Mouse (Mus musculus): Measurements from ENCODE around the gene Rai1.
A peak's percentile ranks its signal among the peaks of the same experiment; 100 is the strongest.

The Rai1 gene

GRCm38 (mm10) chr11:60094909-60095810 lies 9.7 kb upstream of the Rai1 start:
- no peak for DNase-seq

GRCm38 (mm10) chr11:60099555-60100186 lies 5.1 kb upstream of the Rai1 start:
- no peak for DNase-seq

GRCm38 (mm10) chr11:60100827-60101555 lies 3.8 kb upstream of the Rai1 start:
- DNase-seq = no peak

GRCm38 (mm10) chr11:60101986-60102385 lies 2.8 kb upstream of the Rai1 start:
- no peak for DNase-seq

GRCm38 (mm10) chr11:60102664-60103063 lies 2.1 kb upstream of the Rai1 start:
- DNase-seq = no peak

- DNase-seq = no peak
Measured at GRCm38 (mm10) chr11:60103567-60103966, 1.2 kb upstream of the Rai1 start.

GRCm38 (mm10) chr11:60105593-60106542 lies 1.1 kb downstream of the Rai1 start:
- peak; percentile 52 for DNase-seq

GRCm38 (mm10) chr11:60106543-60107110 lies 1.8 kb downstream of the Rai1 start:
- DNase-seq = peak; percentile 82

GRCm38 (mm10) chr11:60107449-60107848 lies 2.6 kb downstream of the Rai1 start:
- DNase-seq = no peak

- DNase-seq = no peak
Measured at GRCm38 (mm10) chr11:60108631-60109172, 3.9 kb downstream of the Rai1 start.

GRCm38 (mm10) chr11:60110386-60110785 lies 5.6 kb downstream of the Rai1 start:
- DNase-seq = no peak

- DNase-seq = no peak
Measured at GRCm38 (mm10) chr11:60111576-60111975, 6.8 kb downstream of the Rai1 start.

- no peak for DNase-seq
Measured at GRCm38 (mm10) chr11:60113624-60114023, 8.8 kb downstream of the Rai1 start.

GRCm38 (mm10) chr11:60114296-60115023 lies 9.6 kb downstream of the Rai1 start:
- DNase-seq = peak; percentile 35

- DNase-seq = peak; percentile 96
Measured at GRCm38 (mm10) chr11:60115024-60115538, 10.3 kb downstream of the Rai1 start.

GRCm38 (mm10) chr11:60115638-60116276 lies 10.9 kb downstream of the Rai1 start:
- DNase-seq = no peak

GRCm38 (mm10) chr11:60120586-60121262 lies 15.9 kb downstream of the Rai1 start:
- DNase-seq = no peak

- no peak for DNase-seq
Measured at GRCm38 (mm10) chr11:60122611-60123010, 17.8 kb downstream of the Rai1 start.

GRCm38 (mm10) chr11:60127048-60127447 lies 22.2 kb downstream of the Rai1 start:
- DNase-seq = no peak
